ENCODE assay signal across 14 mouse cellular contexts in genomic region chr2:129093926-129094724, GRCm38 (mm10). TPM values are rescaled to one million over a fixed set of nuclear protein-coding genes. Genes with fewer than 3 reads are reported as not detected.
A peak's percentile ranks its signal among the peaks of the same experiment; 100 is the strongest.
DNase-seq lines count a peak whose midpoint lies in the region; TF ChIP-seq lines count a peak whose summit lies in the region.
"Had no signal": no experiment of that assay in that cellular context is flagged by ENCODE, and none has a peak within 500 bp of the region (broad histone marks: within the 10 kb centered on the region; RNA-seq: fewer than 3 reads in every experiment).

No protein-coding gene starts in this region.

- TF ChIP-seq POLR2A in kidney, adult 2 months (IDR thresholded peaks at IDR 0.05; ENCODE audit: low read depth, low read length): no peak

- no peak overlapping the region for H3K27ac ChIP-seq in kidney, adult 2 months (ENCODE audit: insufficient read depth, low read depth, low read length)
- H3K27ac ChIP-seq: forebrain, embryonic 10.5 days; hindbrain, embryonic 15.5 days; macrophage had no signal

- no peak overlapping the region for H3K4me3 ChIP-seq in kidney, adult 2 months (ENCODE audit: insufficient read depth, low read depth, low read length)
- H3K4me3 ChIP-seq: forebrain, embryonic 10.5 days; hindbrain, embryonic 15.5 days had no signal

- H3K27me3 ChIP-seq in kidney, adult 2 months (replicated peaks; ENCODE audit: control insufficient read depth, insufficient read depth, low read length): no peaks in the 10 kb centered on the region
- H3K27me3 ChIP-seq in splenic B cell, adult 2 months (ENCODE audit: control insufficient read depth, insufficient read depth, low read length, poor library complexity, severe bottlenecking): no peaks in the 10 kb centered on the region
- H3K27me3 ChIP-seq: hindbrain, embryonic 15.5 days had no signal

- H3K4me1 ChIP-seq in kidney, adult 2 months (ENCODE audit: control insufficient read depth, insufficient read depth, low read length): peaks cover 2% of the 10 kb centered on the region; the same call in 1 of the 2 replicates
- H3K4me1 ChIP-seq: forebrain, embryonic 10.5 days; hindbrain, embryonic 15.5 days had no signal

- H3K36me3 ChIP-seq in kidney, adult 2 months (ENCODE audit: control insufficient read depth, insufficient read depth, low read length): no peaks in the 10 kb centered on the region
- no peaks in the 10 kb centered on the region for H3K36me3 ChIP-seq in splenic B cell, adult 2 months (ENCODE audit: control insufficient read depth, insufficient read depth, low read length, poor library complexity, severe bottlenecking)

- intact Hi-C loops in left cerebral cortex, postnatal 4 days (cut with DNase I): no loop called here

- TF ChIP-seq CTCF in kidney, adult 2 months (conservative IDR thresholded peaks at IDR 0.05; ENCODE audit: insufficient read depth, insufficient read length, low read depth, low read length): peak; percentile 52

- DNase-seq in left cerebral cortex, adult 18-20 months (ENCODE audit: low spot score in 2 of 2): peak; percentile 42 to 62
- DNase-seq in left cerebral cortex, postnatal 4 days: no peak
- DNase-seq in right cerebral cortex, postnatal 10 days (ENCODE audit: low spot score in 2 of 2): peak; percentile 54 to 61
- no peak for DNase-seq in right cerebral cortex, postnatal 14 days
- peak; percentile 81 for DNase-seq in kidney, adult 2 months
- peak; percentile 51 for DNase-seq in splenic B cell, adult 2 months (ENCODE audit: low read depth, low spot score)
- DNase-seq in heart, adult 11 months: no peak
- DNase-seq: adrenal gland, postnatal 14 days; cerebellum, adult 11-12 months; gastrocnemius, postnatal 25 days; layer of hippocampus, postnatal 36 days had no signal

- 73% methylated on average over 18 of the region's 18 CpGs for WGBS in kidney, adult 2 months

RNA-seq across cellular contexts. Expression of gene Polr1b, which starts 6.7 kb away (rescaled TPM):
- total RNA-seq in left cerebral cortex, adult 18-20 months (2021): 10 to 100 TPM; 20.5 to 22.6 TPM
- 10 to 100 TPM; 31.2 to 35.0 TPM for total RNA-seq in left cerebral cortex, postnatal 4 days (2021)
- 16.7 and 17.3 TPM in 2 replicates for polyA plus RNA-seq in kidney, adult 2 months (2012; rRNA removed)

RNA-seq across cellular contexts. Expression of gene Ttl, which starts 28.4 kb away (rescaled TPM):
- 10 to 100 TPM; 63.4 to 67.0 TPM for total RNA-seq in left cerebral cortex, adult 18-20 months (2021)
- total RNA-seq in left cerebral cortex, postnatal 4 days (2021): 10 to 100 TPM; 90.0 to 95.0 TPM
- polyA plus RNA-seq in kidney, adult 2 months (2012; rRNA removed): 6.3 and 6.6 TPM in 2 replicates

RNA-seq across cellular contexts. Expression of gene Chchd5, which starts 35.4 kb away (rescaled TPM):
- 10 to 100 TPM; 10.7 to 11.0 TPM for total RNA-seq in left cerebral cortex, adult 18-20 months (2021)
- 10 to 100 TPM; 10.2 to 12.0 TPM for total RNA-seq in left cerebral cortex, postnatal 4 days (2021)
- 43.1 and 46.8 TPM in 2 replicates for polyA plus RNA-seq in kidney, adult 2 months (2012; rRNA removed)

RNA-seq across cellular contexts. Expression of gene Vinac1, which starts 46.2 kb away (rescaled TPM):
- total RNA-seq in left cerebral cortex, adult 18-20 months (2021): under 1 TPM; 0.14 to 0.21 TPM
- under 1 TPM; 0.18 to 0.36 TPM for total RNA-seq in left cerebral cortex, postnatal 4 days (2021)
- polyA plus RNA-seq in kidney, adult 2 months (2012; rRNA removed): 0.03 and 0.08 TPM in 2 replicates
- total RNA-seq: gastrocnemius, postnatal 25 days had no signal
- polyA plus RNA-seq: macrophage had no signal

Comparison
In these comparisons a context has a peak if more than half of its experiments do, and no peak if none do; other contexts are left out.
1. DNase-seq: peak in left cerebral cortex, adult 18-20 months (2 of 2), right cerebral cortex, postnatal 10 days (2 of 2), kidney, adult 2 months (single experiment) and splenic B cell, adult 2 months (single experiment); none in left cerebral cortex, postnatal 4 days (single experiment), right cerebral cortex, postnatal 14 days (single experiment) and heart, adult 11 months (single experiment).